Mouse (Mus musculus) frontal cortex, adult 2 months (tissue): Measurements from ENCODE around the gene Hps6. TPM values are rescaled to one million over a fixed set of nuclear protein-coding genes. Genes with fewer than 3 reads are reported as not detected.

Experiments
- DNase-seq, 2 experiments: peaks; one replicate each; pipeline ENCODE4 v3.0.0; 2022; ENCODE audit warnings: low spot score in 1 of 2; ENCODE audit errors: extremely low spot score in 1 of 2
- polyA plus RNA-seq: library from polyadenylated mRNA; depleted of rRNA; stranded (reverse); fragments of >200 nt; gene quantifications from 2 replicates; pipeline ENCODE4 v1.2.3, GENCODE M21; 2012; rRNA removed

The Hps6 gene
- polyA plus RNA-seq, 1 experiment, result 3.6 TPM

GRCm38 (mm10) chr19:46044271-46044992, 41.1 kb downstream of the Hps6 start, which contains the start of gene Pprc1:
TSS of gene Pprc1 (plus strand) at chr19:46044886.
- DNase-seq, result peak in 1 of 2 experiments; percentile 62

- peak; percentile 75 to 82 for DNase-seq
Observed at GRCm38 (mm10) chr19:46044993-46045695, 41.8 kb downstream of the Hps6 start, which contains the start of gene Ldb1. TSS of gene Ldb1 (minus strand) at chr19:46045214.

GRCm38 (mm10) chr19:46045696-46046311, 42.5 kb downstream of the Hps6 start:
- DNase-seq, result peak in 1 of 2 experiments; percentile 70

- no peak for DNase-seq
Observed at GRCm38 (mm10) chr19:46046621-46047025, 43.3 kb downstream of the Hps6 start.

- DNase-seq, result no peak
Observed at GRCm38 (mm10) chr19:46047426-46047825, 44.1 kb downstream of the Hps6 start.

- no peak for DNase-seq
Observed at GRCm38 (mm10) chr19:46049129-46049528, 45.8 kb downstream of the Hps6 start.

GRCm38 (mm10) chr19:46050462-46050861, 47.2 kb downstream of the Hps6 start:
- no peak for DNase-seq

Other genes with a start within 250 kb of the Hps6 start
- gene Mgea5, start 219.7 kb upstream of the Hps6 start, polyA plus RNA-seq, result 140 and 147 TPM in 2 replicates
- gene Kcnip2, start 187.4 kb upstream of the Hps6 start, polyA plus RNA-seq, result 141 and 182 TPM in 2 replicates
- gene Armh3, start 5.0 kb upstream of the Hps6 start, polyA plus RNA-seq, result 14.9 and 16.2 TPM in 2 replicates
- 15.9 TPM in 2 replicates for gene Pprc1, start 41.4 kb downstream of the Hps6 start, polyA plus RNA-seq
- gene Ldb1, start 41.7 kb downstream of the Hps6 start, polyA plus RNA-seq, result 171 and 172 TPM in 2 replicates
- 37.1 and 41.8 TPM in 2 replicates for gene Nolc1, start 72.4 kb downstream of the Hps6 start, polyA plus RNA-seq
- not detected in 2 replicates for gene Elovl3, start 128.4 kb downstream of the Hps6 start, polyA plus RNA-seq
- 0.16 and 0.21 TPM in 2 replicates for gene Pitx3, start 144.8 kb downstream of the Hps6 start, polyA plus RNA-seq
- 67.0 and 69.7 TPM in 2 replicates for gene Gbf1, start 149.0 kb downstream of the Hps6 start, polyA plus RNA-seq